Mouse (Mus musculus) G1E-ER4 (cell line): Measurements from ENCODE around the gene Fam135a. TPM values are rescaled to one million over a fixed set of nuclear protein-coding genes. Genes with fewer than 3 reads are reported as not detected.

ENCODE experiments used
- GATA1 ChIP-seq: IDR thresholded peaks from one replicate; pipeline ENCODE4 v1.8.0; 2012; ENCODE audit warnings: low read length, inconsistent platforms
- polyA plus RNA-seq: library from polyadenylated mRNA; stranded (reverse); fragments of >175 nt; gene quantifications from 2 replicates; pipeline ENCODE4 v1.2.3, GENCODE M21; 2012

Fam135a gene
- polyA plus RNA-seq, 1 experiment = not detected

GRCm38 (mm10) chr1:23999318-23999717 lies 100.8 kb downstream of the Fam135a start:
- TF ChIP-seq GATA1 = no peak

GRCm38 (mm10) chr1:23998866-23999265 lies 101.3 kb downstream of the Fam135a start:
- no peak for TF ChIP-seq GATA1

GRCm38 (mm10) chr1:23998120-23998810 lies 101.9 kb downstream of the Fam135a start:
- TF ChIP-seq GATA1 = no peak

- TF ChIP-seq GATA1 = no peak
Observed at GRCm38 (mm10) chr1:23997493-23997892, 102.6 kb downstream of the Fam135a start.

- no peak for TF ChIP-seq GATA1
Observed at GRCm38 (mm10) chr1:23995420-23995819, 104.7 kb downstream of the Fam135a start.

- no peak for TF ChIP-seq GATA1
Observed at GRCm38 (mm10) chr1:23983118-23983517, 117.0 kb downstream of the Fam135a start.

- TF ChIP-seq GATA1 = no peak
Observed at GRCm38 (mm10) chr1:23978281-23978680, 121.9 kb downstream of the Fam135a start.

GRCm38 (mm10) chr1:23968027-23968725 lies 132.0 kb downstream of the Fam135a start:
- TF ChIP-seq GATA1 = no peak

- no peak for TF ChIP-seq GATA1
Observed at GRCm38 (mm10) chr1:23966226-23966625, 133.9 kb downstream of the Fam135a start.

Other genes with a start within 250 kb of the Fam135a start
- gene Smap1, start 178.0 kb downstream of the Fam135a start, polyA plus RNA-seq = 39.8 and 50.7 TPM in 2 replicates
- 0.94 and 1.3 TPM in 2 replicates for gene Sdhaf4, start 94.7 kb downstream of the Fam135a start, polyA plus RNA-seq
- gene Col9a1, start 77.3 kb upstream of the Fam135a start, polyA plus RNA-seq = not detected in 2 replicates